Mouse (Mus musculus) ES-Bruce4 (cell line): ENCODE results near the gene Gna12.

ENCODE experiments used
- CTCF ChIP-seq: IDR thresholded peaks from one replicate; pipeline ENCODE4 v1.8.1; 2011; ENCODE audit warnings: low read depth, low read length
- POLR2A ChIP-seq: IDR thresholded peaks from one replicate; pipeline ENCODE4 v1.8.1; 2011; ENCODE audit warnings: low read length; ENCODE audit not compliant: insufficient read depth

DNA sequence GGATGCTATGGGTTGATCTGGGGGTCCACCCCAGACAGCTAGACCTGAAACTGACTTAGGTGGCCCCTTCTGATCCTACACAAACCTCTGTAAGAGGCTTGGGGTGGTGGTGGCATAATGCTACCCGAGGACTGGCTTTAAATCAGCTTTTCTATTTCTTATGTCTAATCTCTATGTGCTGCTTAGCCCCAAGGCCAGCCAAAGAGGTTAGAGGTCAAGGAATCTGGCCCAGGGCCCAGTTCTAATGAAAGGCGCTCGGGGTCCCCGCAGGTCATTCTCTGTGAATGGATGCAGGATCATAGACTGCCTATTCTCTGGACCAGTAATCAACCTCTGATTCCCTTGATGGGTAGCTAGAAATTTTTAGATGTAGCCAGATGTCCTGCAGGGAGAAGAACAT, 24.5 kb upstream of the Gna12 start:
- no peak for TF ChIP-seq CTCF
- TF ChIP-seq POLR2A = no peak
